Mouse (Mus musculus) c-Kit-positive CD71-negative TER-119-negative erythroid progenitor cells, embryonic 14.5 days (primary cell): ENCODE data around the gene Gna12.

ENCODE experiments used
- DNase-seq: peaks from one replicate; pipeline ENCODE4 v3.0.0-alpha.2; 2013; ENCODE audit warnings: low read depth

Gene Gna12

DNA sequence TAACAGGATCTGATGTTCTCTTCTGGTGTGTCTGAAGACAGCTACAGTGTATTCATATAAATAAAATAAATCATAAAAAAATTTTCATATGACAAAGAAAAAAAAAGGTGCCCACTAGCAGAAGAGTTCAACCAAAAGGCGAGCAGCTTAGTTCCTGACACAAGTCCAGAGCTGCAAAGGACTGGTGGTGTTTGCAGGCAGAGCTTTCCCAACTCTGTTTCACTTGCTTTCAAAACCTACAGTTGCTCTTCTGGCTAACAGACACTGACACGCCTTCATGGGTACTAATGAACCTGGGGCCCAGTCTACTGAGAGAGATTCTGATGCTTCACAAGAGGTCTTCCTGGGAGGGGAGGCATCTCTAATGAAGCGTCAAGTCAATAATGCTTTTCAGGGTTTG, 34.2 kb downstream of the Gna12 start:
- no peak for DNase-seq

DNA sequence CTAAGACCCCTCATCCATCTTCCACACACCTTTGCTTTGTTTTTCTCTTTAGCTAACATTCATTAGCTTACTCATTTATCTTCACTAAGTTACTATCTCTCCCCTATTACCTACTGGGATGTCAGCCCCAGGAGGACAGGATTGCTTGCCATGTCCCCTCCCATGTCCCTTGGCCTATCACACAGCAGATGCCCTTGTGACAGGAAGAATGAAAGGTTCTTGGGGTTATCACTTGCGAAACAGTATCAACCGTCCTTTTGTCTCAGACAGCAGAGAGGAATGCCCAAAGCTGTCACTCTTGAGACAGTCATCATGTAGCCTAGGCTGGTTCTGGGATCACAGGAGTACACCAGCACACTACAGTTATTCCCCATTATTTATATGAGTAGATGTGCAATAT, 35.1 kb downstream of the Gna12 start:
- peak; percentile 36 for DNase-seq

DNA sequence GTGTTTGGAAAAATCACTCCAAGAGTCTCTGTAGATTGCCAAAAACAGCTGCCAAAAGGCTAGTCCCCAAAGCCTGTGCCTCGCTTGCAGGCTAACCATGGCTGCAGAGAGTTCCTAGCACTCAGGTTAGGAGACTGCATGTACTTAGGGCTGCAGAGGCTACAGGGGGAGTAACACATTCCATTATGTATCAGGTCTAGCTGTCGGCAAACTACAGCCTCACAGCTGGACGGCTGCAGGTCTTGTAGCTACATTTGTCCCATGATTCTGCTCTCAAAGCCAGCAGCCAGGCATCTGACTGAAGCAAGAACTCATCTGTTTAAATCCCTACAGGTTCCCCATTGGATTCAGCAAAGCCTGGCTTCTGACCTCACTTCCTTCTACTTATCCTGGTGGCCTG, 35.5 kb downstream of the Gna12 start:
- DNase-seq = no peak

DNA sequence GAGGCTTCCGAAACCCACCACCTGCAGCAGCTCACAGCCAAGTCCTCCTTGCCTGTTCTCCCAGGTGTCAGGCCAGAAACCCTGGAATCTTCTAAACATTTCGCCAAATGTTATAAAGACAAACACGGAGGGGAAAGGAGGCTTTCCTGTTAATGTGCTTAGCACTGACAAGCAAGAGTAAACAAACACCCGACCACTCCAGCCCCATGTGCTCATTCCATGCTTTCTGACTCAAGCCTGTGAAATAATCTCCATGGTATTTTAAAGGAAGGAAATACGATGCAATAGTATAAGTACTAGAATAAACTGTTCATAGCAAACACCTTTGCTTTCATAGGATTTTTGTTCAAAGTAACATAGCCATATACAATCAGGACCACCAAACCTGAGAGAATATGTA, 38.0 kb downstream of the Gna12 start:
- DNase-seq = no peak

DNA sequence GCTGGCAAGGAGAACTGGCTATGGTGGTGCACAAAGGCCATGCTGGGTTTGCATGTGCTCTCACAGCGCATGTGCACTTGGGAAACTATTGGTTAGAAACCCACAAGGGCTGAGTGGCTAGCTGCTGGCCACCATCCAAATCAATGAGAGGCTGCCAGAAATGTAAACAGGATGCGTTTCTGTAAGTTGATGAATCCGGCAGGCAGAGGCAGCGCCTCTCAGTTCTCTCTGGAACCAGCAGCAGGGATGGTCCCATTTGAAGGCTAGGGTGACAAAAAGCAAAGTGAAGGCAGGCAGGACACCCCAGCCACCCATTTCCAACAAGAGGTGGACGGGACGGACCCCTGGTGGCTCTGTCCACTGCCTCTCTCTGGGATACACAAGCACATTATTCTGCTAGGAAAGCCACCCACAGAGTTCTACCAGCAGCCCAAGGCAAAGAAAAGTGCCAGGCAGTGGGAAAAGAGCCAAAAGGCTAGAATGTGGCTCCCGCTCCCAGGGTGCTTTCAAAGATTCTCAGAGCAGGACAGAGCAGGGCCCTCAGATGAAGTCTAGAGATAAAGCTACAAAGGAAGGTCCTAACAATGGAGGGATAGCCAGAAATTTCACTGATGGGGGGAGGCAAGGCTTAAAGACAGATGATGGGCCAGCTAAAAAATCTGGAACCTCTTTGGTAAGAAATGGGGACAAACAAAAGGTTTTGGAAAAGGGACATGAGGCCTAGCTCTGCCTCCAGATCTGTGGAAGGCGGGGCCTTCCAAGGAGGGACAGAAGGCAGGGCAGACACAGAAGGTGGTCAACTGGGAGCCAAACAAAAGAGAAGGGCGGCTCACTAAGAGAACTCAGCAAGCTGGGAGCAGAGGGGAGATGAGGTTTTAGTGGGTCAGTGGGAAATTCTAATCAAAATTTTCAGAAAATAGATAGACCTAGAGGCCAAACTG, 39.0 kb downstream of the Gna12 start:
- DNase-seq = no peak

DNA sequence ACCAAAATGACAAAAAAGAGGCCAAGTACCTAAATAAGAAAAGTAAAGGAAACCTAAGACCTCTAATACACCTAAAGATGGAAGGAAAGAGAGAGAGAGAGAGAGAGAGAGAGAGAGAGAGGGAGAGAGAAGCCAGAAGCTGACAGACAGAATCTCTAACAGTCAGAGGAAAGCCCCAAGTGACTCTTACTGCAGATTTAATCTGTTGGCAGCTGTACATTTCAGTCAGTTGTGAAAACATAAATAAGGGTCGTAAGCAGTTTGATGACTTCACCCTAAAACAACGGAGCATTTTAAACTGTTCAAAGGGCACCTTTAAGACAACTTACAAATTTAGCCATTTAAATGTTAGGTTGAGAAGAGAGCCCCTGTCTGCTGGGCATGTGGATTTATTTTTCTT, 39.8 kb downstream of the Gna12 start:
- no peak for DNase-seq

DNA sequence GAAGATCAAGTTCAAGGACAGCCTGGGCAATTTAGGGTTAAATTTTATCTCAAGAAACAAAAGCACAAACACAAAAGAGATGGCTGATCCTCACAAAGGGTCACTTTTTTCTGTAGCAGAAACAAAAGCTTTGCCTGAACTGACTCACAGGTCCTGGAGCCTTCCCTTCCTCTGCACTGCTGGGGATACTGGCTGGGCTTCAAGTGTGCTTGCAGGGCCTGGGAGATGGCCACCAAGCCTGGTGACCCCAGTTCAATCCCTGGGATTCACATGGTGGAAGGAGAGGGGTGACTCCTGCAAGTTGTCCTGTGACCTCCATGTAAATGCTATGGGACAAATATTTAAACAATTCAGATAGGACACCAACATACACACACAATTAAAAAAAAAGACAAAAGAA, 40.7 kb downstream of the Gna12 start:
- DNase-seq = no peak

DNA sequence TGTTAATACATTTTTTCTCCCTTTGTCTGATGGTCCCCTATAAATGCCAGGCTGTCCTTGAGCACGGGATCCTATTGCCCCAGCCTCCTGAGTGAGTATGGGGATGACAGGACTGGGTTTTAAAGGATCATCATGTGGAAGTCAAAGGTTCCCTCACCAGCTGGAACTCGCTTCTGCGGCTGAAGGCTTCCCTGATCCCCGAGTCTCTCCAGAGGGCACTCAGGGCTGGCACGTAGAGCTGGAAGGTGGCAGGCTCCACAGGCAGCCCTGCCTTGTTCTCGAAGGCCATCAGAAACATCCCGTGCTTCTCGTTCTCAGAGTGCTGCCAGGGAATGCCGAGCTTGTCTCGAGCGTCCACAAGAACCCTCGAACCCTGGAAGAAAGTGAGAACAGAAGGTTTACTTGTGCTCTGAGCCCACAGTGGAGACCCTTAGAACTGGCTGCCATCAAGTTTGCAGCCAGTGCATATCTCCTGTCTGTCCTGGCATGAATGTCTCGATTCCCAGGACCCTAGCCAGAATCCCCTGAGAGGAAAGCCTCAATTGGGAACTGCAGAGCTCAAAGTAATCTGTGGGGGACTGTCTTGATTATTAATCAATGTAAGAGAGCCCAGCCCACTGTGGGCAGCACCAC, 44.9 kb downstream of the Gna12 start:
- DNase-seq = no peak

DNA sequence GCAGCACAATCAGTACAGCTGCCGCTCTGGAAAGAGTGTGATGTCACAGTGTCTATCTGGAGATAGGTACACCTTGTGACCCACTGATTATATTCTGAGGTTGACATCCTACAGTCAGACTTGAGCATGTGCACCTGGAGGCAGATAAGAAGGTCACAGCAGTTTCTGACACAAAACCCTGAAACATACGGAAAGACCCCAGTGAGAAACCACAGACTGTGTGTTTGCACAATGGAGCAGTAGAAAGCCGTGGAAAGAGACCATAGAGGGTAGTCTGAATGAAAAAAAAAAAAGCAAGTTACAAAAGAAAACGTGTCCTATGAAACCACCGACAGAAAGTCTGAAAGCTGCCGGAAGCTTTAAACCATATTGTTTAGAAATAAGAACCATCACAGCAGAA, 45.9 kb downstream of the Gna12 start:
- no peak for DNase-seq

DNA sequence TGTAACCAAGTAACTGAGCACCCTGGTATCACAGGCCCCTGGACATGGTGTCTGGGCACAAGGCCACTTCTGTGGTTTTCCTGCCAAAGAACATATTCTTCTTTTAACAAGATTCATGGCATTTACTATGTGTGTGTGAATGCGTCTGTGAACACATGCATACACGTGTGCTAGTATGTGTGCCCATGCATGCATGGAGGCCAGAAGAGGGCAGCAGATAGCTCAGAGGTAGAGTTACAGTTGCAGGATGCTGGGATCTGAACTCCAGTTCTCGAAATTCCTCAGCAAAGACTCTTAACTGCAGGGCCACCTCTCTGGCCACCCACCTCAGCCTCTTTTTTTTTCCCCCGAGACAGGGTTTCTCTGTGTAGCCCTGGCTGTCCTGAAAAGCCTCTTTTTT, 46.7 kb downstream of the Gna12 start:
- DNase-seq = no peak

DNA sequence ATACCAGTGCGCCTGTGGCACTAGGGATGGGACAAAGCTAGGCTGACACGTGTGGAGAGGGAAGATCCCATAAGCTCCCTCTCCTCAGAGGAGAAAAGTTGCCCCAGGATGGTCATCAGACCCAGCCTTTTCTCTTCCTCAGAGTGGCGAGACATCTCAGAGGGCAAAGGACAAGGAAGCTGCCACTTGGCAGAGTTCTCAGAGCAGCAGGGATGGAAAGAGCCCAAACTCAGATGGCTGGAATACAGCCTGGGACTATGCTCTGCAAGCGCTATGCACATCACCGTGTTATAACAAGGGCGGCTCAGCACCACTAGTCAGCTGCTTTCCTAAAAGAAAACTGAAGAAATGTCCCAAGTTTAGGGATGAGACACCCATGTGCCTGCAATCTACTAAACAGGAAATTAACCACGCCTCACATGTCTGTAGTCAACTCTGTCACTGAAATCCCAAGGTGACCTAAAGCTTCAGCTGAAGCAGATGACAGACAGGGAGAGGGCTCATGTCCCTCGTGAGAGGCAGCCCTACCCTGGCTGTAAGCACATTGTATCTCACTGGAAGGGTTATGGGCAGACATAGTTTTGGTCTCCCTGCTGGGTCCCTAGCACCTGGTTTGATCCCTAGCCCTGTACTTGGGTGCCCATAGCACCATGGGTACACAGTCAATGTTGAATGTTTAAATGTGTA, 48.2 kb downstream of the Gna12 start:
- no peak for DNase-seq

DNA sequence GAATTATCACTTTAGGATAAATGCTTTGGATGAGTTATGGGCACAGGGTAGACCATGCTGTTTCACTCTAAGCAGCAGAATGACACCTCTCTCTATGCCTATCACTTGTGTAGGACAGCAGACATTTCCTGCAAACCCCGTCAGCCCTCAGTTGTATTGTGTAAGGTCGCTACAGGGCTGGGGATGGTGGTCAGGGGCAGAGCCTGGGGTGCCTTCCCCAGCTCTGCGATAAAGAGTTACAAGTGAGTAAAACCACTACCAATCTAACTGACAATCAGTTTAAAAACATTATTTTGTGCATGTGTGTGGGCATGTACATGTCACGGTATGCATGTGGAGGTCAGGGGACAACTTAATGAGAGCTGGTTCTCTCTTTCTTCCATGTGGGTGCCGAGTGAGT, 49.1 kb downstream of the Gna12 start:
- no peak for DNase-seq

DNA sequence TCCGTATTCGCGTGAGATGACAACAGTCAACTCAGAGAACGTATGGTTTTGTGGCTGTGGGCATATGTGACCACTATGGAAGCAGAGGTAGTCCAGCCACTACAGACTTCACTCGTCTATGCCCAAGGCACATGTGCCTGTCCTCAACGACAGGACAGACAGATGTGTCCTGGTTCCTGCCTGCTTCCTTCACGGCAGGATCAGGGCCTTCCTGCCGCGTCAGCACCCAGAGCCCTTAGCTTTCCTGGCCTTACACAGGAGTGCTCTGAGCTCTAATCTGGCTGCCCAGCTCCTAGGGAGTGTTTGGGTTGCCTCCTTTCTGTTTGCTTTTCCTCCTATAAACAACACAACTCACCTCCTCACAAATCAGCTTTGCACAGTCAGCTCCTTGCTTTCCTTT, 53.3 kb downstream of the Gna12 start:
- no peak for DNase-seq

DNA sequence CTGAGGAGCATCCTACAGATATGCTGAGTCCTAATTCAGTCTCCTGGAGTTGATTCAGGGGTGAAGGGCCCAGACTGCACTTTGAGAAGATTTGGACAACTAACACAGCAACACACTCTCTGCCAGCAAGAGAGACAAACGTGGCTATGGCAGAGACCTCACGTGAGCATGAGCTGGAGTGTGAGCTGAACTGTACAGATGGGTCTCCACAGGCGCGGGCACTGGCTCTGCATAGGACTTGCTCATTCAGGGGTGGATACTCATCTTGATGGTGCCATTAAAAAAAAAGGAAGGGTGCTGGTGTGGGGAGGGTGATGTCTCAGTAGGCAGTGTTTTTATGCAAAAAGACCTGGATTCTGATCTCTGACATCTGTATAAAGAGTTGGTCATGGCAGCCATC, 55.1 kb downstream of the Gna12 start:
- DNase-seq = no peak

DNA sequence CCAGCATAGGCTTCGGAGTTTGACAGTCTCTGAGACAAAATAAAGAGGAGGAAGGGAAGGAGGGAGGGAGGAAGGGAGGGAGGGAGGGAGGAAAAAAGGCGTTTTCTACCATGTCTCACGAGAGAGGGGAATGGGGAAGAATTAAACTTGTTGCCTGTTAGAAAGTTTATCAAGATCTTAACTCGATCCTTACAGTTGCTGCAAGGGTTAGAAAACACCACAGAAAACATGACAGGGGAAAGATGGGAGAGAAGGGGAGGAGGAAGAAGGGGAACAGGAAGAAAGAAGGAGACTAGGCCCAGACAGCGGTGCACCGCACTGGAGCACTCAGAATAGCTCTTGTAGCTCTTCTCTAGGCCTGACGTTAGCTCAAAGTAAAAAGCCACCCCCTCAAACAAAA, 58.1 kb downstream of the Gna12 start:
- DNase-seq = no peak

DNA sequence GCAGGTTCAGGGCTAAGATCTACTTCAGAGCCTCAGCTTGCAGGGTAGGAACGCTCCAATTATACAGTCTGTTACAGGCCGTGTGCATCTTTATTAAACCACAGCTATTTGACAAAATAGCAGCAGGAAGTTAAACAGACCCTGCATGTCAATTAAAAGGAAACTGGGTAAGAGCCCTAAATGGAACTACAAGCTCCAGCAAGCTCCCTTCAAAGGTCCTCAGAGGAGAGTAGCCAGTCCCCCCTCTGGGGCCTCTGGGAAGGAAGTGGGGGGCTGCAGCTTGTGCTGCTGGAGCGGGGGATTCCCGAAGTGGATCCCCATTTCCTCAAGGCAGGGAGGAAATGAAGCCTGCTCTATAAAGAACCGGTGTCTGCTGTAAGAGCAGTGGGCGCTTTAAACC, 58.6 kb downstream of the Gna12 start:
- DNase-seq = no peak

DNA sequence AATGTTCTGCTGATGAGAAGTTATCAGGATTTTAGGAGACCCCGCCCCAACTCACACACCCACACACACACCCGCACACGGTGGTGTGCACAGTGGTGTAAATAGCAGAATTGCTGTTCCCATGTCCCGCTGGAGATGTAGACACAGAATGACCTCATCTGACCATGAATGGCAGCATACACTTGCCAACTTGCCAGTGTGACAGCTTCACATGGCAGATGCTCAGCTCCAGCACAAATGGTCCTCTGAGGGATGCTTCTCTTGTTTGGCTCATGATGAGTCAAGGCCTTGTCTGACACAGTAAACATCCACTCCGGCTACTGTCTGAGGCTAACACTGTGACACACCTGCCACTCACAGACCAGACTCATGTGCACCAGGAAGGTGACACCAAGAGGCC, 61.9 kb downstream of the Gna12 start:
- no peak for DNase-seq

DNA sequence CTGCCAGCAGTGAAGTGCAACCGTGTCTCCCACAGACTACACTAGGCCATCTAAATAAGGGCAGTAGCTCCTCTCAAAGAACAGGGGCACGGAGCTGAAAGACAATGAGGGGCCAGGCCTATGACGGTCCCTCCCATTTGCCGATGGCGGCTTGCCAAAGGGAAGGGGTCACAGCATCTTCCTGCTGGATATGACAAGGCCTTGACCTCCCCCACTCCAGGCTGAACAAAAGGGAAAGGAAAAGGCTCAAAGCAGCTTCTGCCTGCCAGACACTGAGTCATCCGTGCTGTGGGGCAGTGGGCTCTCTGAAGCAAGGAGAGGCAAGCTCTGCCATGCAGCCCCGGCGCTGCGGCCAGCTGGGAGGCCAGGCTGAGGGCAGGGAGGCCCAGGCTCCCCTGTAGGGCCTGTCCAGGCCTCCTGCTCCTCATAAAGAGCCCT, 62.5 kb downstream of the Gna12 start:
- DNase-seq = no peak

DNA sequence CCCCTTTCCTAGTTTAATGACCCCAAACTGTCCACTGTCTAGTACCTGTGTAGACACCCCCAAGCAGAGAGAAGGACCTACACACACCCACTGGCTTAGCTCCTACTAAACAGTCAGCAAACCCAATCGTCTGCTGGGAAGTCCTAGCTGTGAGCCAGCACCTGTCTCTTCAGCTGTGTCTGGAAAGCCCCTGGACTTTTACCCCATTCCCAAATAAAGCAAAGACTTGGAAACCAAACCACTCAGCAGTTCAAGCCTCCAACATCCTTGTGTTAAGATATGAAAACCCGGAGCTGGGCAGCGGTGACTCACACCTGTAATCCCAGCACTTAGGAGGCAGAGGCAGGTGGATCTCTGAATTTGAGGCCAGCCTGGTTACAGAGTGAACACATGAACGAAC, 63.7 kb downstream of the Gna12 start:
- no peak for DNase-seq

DNA sequence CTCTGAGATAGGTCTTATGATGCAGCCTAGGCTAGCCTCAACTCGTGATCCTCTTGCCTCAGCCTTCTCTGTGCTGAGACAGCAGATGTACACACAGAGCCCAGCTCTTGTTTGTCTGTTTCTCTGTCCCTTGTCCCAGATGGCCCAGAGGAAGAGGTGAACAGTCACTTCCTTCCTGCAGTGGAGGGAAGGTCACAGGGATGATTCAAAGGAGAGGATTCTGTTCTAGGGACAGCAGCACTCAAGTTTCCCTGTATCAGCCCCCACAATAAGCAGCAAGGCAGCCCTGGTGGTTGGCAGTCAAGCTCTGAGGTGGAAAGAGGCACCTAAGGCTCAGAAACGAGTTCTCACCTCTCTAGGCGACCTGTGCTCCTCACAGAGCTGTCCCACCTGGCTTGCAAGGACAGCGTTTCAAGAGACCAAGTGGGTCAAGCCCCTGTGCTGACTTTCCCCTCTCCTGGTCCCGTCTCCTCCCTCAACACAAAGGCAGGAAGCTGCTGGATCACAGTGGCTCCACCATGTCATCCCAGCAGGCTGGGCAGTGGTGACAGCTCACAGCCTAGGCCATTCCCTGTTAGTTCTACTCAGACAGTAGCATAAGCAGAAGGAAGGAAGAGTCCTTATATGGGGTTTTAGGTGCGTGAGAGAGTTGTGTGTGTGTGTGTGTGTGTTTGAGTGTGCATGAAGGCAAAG, 65.2 kb downstream of the Gna12 start:
- no peak for DNase-seq

DNA sequence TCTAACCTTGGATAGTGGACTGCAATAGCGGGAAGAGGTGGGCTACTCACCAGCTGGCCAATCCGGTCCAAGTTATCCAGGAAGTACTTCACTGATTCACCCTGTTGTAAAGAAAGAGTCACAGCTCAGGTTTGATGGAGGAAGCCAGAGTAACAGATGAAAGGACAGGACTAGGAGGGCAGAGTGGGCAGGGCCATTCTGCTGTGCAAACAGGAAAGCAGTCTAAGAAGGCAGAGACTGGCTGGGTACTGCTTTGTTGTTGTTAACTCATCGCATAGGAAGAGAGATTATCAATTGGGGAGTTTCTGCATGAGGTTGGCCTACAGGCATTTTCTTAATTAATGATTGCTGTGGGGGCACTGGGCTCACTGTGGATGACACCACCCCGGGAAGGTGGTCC, 67.7 kb downstream of the Gna12 start:
- no peak for DNase-seq

DNA sequence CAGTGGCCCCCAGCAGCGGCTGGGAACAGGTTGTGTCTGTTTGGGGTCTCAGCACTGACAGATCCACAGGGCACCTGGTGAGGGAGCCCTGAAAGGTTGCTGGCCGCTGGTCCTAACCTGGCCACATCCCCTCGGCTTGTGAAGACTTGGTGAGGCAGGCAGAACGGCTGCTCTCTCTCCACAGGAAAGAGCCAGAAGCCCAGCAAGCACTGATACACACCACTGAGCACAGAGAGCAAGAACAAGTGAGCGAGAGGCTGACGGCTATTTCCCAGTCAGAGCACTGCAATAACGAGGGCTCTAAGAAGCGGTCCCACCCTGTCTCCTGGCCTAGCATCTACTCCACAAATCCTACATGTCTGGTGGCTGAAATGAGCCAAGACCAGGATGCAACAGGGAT, 71.4 kb downstream of the Gna12 start:
- no peak for DNase-seq

DNA sequence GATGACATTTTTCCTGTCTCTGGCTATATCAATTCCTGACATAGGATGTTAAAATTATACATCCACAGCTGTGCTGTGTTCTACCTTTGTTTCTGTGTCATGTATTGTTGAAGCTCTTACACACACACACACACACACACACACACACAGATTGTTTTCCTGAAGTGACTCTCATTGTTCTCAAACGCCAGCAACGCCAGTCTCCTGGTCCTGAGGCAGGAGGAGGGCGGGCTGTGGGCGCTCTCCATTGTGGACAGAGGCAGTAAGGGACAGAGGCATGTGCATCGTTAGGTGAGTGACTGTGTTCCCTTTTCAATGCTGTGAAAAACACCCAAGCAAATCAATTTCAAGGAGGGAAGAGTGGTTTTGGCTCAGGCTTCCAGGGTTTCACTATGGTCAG, 77.0 kb downstream of the Gna12 start:
- DNase-seq = no peak
